Mouse (Mus musculus) cerebellum, adult 2 months (tissue): ENCODE measurements at regions not wholly inside any gene's neighbourhood (a gene's known extent, or its start where the extent isn't known, plus 50 kb on each side); places are given as distances from the start of the nearest gene placed in this dataset.

Experiments used
- CTCF ChIP-seq: fragments of 200-500 bp; IDR thresholded peaks from 2 replicates; pipeline ENCODE4 v1.5.1; 2011; ENCODE audit warnings: low read depth, mild to moderate bottlenecking, control low read depth, low read length, moderate library complexity, borderline replicate concordance; ENCODE audit not compliant: insufficient read depth
- POLR2A ChIP-seq: fragments of 200-500 bp; IDR thresholded peaks from 2 replicates; pipeline ENCODE4 v1.6.1; 2011; ENCODE audit warnings: low read length, control low read depth, borderline replicate concordance; ENCODE audit not compliant: insufficient read depth

DNA sequence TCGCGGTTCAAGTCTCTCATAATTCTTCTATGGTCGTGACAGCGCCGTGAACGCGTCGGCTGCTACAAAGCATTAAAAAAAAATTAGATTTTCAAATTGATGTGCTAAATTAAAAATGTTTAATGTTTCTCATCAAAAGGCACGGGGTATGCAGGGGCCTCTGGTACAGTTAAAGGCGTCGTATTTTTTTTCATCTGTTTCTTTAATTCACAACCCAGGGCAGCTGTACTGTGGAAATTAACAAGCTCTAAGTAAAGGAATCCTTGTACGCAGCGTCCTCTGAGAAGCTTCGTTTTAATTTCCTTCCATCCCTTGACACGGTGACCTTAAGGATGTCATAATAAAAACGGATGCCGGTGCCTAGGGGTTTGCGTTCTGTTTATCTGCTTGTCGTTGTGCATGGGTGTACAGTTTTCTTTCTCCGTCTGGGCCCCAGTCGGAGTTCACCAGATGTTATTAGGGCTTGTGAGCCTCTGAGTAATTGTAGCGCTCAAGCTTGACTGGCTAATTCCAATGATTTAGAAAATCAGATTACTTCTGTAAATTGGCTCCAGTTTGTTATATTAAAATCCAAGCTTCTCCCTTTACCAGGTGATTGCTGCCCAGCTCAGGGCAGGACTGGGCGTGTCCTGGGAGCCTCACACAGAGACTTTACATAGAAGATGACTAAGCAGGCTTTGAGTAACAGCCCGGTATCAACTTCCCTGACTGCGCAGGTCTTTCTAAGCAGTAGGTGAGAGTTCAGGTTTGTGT, 2605.5 kb upstream of the 5930422O12Rik start:
- TF ChIP-seq CTCF: no peak
- no peak for TF ChIP-seq POLR2A
